Mouse (Mus musculus) left cerebral cortex, postnatal 14 days (tissue): ENCODE measurements at regions not wholly inside any gene's neighbourhood (a gene's known extent, or its start where the extent isn't known, plus 50 kb on each side); places are given as distances from the start of the nearest gene placed in this dataset.
"Not testable (repeated sequence)": the region's sequence is repeated elsewhere in the genome, so short reads cannot be mapped to it uniquely, and the experiment has no call there.

Source experiments
- DNase-seq, 2 experiments: peaks; one replicate each; pipeline ENCODE4 v3.0.0; 2021 to 2022; ENCODE audit warnings: low spot score in 2 of 2, mixed read lengths in 1 of 2
- intact Hi-C: fragments of 180-260 bp; cut with DNase I; formaldehyde crosslinking; loops from one replicate; pipeline ENCODE4 v1.15.1; 2025

- intact Hi-C loops, result no loop called here
- DNase-seq, result no peak
Measured at GRCm38 (mm10) chr11:24925135-24925534, 847.3 kb downstream of the Bcl11a start.

DNA sequence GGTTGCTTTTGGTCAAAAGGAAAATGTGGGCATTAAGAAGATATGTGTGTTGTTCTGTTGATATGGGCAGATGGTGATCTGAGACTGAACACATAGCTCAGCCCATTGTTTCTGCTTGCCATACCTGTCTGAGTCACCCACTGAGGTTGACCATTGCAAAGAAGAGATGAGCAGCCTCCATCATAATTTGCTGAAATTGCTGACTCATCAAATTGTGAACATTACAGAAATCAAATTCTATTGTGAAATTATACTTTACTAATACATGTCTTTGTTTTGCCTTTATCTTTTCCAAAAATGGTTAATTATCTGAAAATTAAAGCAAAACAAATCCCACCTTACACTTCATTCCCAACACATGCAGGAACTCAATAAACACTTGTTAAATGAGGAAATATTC, 865.8 kb downstream of the Bcl11a start:
- no peak for DNase-seq
- intact Hi-C loops, result no loop called here

DNA sequence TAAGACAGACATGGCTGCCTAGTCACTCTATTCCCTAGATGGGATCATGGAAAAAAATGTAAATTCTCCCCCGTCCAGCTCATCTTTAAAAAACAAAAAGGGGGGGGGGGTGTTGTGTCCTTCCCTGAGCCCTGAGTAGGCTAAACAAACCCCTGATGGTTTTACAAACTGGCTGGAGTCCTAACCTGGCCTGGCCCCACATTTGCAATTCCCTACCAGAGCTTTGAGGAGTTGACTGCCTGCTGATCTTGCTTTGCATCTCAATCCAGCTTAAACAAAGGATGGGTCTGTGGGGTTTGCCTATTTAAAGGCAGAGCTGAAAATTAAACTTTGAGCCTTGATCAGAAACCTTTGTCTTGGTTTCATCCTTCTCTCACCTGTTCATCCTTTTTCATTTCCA, 873.3 kb downstream of the Bcl11a start:
- no peak for DNase-seq
- intact Hi-C loops, result no loop called here

DNA sequence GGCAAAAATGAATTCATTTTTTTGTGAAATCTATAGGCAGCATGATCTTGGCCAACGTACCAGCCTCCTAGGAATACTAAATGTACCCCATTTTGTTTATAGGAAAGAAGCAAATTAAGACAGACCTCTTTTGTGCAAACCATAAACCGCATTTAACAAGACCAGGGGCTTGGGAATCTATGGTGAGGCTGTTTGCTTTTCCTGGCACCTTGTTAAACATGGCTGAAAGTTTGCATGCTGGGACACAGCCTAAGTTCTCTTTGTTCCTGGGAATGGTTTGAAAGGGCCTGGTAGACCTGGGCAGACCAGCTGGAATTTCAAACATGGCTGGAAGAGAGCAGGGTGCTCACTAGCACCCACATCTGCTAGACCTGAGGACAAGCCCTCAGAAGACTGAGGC, 894.5 kb downstream of the Bcl11a start:
- intact Hi-C loops, result no loop called here
- no peak for DNase-seq

DNA sequence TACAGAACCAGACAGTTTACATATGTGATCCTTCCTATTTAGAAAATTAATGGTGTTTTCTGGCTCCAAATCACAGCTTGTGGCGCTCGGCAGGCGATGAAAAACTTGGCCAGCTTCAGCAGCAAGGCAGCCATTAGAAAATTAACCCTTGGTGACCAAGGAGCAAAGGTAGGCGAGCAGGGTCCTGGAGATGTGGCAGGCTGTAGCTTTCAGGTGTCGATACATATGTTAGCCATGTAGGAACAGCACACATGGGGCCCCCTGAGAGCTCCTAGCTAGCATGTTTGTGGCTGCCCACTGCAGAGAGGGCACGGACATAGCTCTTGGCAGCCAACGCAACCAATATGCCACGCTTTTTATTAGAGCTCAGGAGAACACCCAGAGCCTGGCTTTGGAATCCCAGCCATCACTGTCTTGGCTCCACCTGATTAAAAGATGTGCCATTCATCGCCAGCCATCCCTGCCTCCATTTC, 902.4 kb downstream of the Bcl11a start:
- intact Hi-C loops, result no loop called here
- no peak for DNase-seq

DNA sequence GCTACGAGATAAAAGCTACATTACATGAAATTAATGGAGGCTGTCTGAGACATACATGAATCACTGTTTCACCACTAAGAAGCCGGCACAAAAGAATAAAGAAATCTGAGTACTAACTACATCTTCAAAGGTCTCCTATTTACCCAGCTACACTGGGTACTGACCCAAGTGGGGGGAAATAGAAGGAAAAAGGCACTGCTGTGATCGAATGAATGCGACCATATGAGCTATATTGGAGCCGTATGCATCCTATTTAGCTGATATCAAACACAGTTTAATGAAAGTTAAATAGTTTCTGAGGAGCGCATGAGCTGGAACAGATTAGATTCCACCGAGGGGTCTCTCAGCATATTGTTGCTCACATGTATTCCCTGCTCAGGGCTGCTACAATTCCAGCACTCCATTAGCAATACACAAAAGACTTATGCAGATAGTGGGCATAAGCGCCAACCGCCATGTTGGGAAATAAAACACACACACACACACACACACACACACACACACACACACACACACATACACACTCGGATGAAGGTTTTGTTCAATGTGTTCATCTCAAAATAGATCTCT, 905.3 kb downstream of the Bcl11a start:
- no peak for DNase-seq
- intact Hi-C loops, result no loop called here

GRCm38 (mm10) chr11:25005491-25005890, 927.6 kb downstream of the Bcl11a start:
- intact Hi-C loops, result no loop called here
- DNase-seq, result no peak

DNA sequence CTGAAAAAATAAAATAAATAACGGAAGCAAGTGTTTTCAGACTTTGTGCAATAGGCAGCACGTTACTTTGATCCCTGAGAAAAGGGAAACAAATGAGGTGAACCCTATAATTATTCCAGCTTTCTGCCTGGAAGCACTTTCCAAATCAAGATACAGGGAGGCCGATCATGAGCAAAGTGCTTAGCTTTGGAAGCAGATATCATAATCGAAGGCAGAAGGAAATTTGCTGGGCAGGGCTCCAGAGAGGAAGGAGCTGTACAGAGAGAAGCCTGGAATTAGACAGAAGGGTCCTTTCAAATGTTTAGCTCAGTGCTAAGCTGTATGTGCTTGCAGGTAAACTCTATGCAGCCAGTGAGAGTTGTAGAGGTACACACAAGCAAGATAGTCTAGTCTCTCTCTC, 948.9 kb downstream of the Bcl11a start:
- DNase-seq, result no peak
- intact Hi-C loops, result no loop called here

DNA sequence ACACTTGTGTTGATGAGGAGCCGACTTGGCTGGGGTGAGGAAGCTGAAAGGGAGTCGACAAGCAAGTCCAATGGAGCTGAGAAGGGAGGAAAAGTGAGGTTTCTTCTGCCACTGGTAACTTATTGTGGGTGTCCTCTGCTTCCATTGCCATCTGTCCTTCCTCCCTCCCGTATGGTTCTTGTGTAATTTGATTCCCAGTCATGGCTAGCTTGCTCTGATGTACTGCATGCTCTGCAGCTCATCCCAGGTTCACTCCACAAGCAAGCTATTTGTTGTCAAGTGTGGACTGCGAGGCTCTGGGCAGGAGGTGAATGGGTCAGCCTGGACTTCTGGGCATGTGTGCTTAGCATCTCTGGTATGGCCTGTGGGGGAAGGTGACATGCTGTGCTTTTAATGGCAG, 963.1 kb downstream of the Bcl11a start:
- DNase-seq, result no peak
- intact Hi-C loops, result no loop called here

DNA sequence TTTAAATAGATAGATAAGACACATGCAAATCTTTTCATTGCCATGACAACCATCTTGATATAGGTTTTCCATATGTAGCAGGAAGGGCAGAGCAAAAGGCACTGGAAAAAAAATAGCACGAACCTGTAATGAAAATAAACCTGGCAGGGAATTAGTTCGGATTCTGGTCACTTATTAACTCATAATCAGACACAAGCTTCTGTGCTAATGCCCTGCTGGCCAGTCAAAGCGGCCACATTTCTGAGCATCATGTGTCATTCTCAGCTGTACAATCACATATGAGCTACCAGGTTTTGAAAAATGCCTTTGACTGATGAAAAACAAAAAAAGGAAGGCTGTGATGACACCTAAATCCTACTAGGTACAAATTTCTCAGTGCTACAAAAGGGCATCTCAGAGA, 964.9 kb downstream of the Bcl11a start:
- DNase-seq, result no peak
- intact Hi-C loops, result no loop called here

DNA sequence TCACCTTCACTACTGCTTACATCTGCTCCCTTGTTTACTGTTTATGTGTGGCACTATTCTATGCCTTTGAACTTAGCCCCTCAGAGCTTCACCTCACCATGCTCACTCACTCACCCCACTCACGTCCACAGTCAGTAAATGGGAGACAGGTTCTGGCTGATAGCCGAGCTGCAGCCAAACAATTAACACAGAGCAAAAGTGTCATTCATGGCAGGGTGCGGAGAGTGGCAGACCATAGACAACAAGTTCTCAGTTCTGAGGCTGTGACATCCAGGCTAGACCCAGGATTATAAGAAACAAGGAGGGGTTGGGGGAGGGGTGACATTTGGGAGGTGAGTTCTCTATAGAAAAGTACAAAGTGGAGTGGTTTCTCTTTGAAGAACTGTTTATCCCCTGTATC, 967.5 kb downstream of the Bcl11a start:
- DNase-seq, result no peak
- intact Hi-C loops, result no loop called here

- DNase-seq, result no peak
- intact Hi-C loops, result no loop called here
Measured at GRCm38 (mm10) chr11:25045977-25046376, 968.1 kb downstream of the Bcl11a start.

DNA sequence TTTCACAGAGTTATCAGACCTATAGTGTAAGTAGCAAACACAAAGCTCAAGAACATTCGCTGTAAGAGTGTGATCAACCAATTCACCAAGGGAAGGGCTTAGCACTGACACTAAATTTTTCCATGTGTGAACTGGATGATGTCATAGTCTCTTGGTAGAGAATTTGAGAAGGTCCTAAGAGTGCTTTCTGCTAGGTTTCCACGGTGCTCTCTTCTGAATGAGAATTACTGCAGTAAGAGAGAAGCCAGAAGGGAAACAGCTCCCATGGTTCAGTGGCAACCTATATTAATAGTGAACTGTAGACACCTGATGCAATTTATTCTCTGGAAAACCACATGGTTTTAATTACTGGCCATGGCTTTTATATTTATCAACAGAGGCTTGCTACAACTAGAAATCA, 977.8 kb downstream of the Bcl11a start:
- intact Hi-C loops, result no loop called here
- no peak for DNase-seq

- no peak for DNase-seq
- intact Hi-C loops, result no loop called here
Measured at GRCm38 (mm10) chr11:25057093-25057521, 979.3 kb downstream of the Bcl11a start.

GRCm38 (mm10) chr11:25057543-25057942, 979.7 kb downstream of the Bcl11a start:
- intact Hi-C loops, result no loop called here
- no peak for DNase-seq

GRCm38 (mm10) chr11:25063042-25063441, 985.2 kb downstream of the Bcl11a start:
- DNase-seq, result no peak
- intact Hi-C loops, result no loop called here

- intact Hi-C loops, result no loop called here
- no peak for DNase-seq
Measured at GRCm38 (mm10) chr11:25063978-25064377, 986.1 kb downstream of the Bcl11a start.

DNA sequence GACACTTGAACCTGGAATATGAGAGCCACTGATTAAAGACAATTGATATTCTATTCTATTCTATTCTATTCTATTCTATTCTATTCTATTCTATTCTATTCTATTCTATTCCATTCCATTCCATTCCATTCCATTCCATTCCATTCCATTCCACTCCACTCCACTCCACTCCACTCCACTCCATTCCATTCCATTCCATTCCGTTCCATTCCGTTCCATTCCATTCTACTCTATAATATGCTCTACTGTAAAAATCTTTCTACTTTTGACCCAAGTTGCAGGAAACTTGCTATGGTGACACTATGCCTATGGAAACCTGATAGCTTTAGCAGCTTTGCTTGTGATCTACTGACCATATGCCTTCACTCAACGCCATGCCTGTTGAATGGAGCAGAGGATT, 1022.1 kb downstream of the Bcl11a start:
- intact Hi-C loops, DNase-seq: not testable (repeated sequence)

GRCm38 (mm10) chr11:25104432-25104831, 1026.6 kb downstream of the Bcl11a start:
- no peak for DNase-seq
- intact Hi-C loops, result no loop called here

- intact Hi-C loops, result no loop called here
- no peak for DNase-seq
Measured at GRCm38 (mm10) chr11:25124458-25124857, 1046.6 kb downstream of the Bcl11a start.

- intact Hi-C loops, result no loop called here
Measured at GRCm38 (mm10) chr11:25142226-25142625, 1064.4 kb downstream of the Bcl11a start.

DNA sequence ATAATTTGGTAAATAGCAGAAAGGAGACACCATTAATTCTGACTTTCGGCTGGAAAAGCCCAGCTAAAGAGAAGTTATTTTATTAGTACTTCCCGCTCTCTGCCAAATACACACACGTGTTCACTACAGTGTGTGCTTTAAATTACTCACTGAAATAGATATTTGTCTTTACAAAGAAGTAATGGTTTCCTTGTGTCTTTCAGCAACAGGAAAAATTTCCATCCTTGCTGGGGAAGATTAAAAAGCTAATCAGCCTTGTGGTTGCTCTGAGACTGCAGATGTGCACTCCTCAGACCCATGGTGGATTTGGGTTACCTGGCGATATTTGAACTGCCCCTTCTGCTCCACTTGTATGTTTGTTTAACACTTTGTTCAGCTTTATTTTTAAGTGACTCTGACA, 1065.0 kb downstream of the Bcl11a start:
- intact Hi-C loops, result no loop called here
- DNase-seq, result no peak

More at GRCm38 (mm10) chr11:25142226-25142625, 1064.4 kb downstream of the Bcl11a start:
- DNase-seq, result no peak
